Mouse (Mus musculus): Measurements from ENCODE around the gene Cd68.
A peak's percentile ranks its signal among the peaks of the same experiment; 100 is the strongest.

DNA sequence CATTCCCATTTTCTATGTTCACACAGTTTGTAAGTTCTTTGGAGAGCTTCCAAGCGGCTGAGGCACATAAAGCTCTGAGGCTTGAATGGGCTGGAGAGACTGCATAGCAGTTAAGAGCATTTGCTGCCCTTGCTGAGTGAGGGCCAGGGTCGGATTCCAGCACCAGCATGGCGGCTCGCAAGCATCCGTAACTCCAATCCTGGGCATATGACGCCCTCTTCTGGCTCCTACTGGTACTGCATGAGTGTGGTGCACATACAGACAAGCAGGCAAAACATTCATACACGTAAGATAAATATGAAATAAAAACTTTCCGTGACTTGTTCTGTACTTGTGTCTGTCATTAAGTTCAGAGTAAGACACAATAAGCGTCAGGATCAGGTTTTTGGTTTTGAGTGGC is 49.5 kb upstream of the Cd68 start:
- TF ChIP-seq POLR2A (IDR thresholded peaks at IDR 0.05; ENCODE audit: low read depth, low read length) (no peak), CTCF (IDR thresholded peaks at IDR 0.05; ENCODE audit: extremely low read depth, insufficient read length, insufficient replicate concordance, low read depth, low read length) (peak; percentile 55; the same call in 1 of the 2 replicates)

All from small intestine, adult 2 months (tissue).